Mouse (Mus musculus): ENCODE measurements around the gene Ric1.

DNA sequence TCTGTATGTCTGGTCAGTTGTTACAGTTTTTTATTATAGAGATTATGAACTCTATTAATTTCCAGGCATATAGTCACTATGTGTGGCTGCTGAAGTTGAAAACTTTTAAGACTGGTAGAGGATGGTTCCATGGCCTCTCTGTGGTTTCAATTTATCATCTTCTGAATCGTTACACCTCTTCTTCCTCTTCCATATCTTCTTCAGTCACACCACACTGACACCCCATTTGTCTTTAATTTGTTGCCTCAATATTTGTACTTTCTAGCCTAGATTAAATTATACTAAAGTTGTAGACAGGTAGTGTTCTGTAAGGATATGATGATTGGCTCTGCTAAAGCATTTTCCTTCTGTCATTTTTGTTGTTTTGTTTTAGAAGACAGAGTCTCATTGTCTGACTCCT lies 44.4 kb downstream of the Ric1 start:
- no peak for TF ChIP-seq CTCF (conservative IDR thresholded peaks at IDR 0.05; ENCODE audit: low read length)
- TF ChIP-seq POU5F1 (IDR thresholded peaks at IDR 0.05; ENCODE audit: borderline replicate concordance, low read length): no peak

Data from E14TG2a.4 (cell line).